Mouse (Mus musculus): ENCODE measurements around the gene Map4k1. TPM values are rescaled to one million over a fixed set of nuclear protein-coding genes. Genes with fewer than 3 reads are reported as not detected.

Map4k1 gene
- total and polyA plus RNA-seq, 3 experiments: 0.91 to 3.4 (median 1.1) TPM

- intact Hi-C loops (cut with DNase I): no loop called here
- WGBS: 60% methylated on average over 14 of the region's 14 CpGs
Observed at GRCm38 (mm10) chr7:28990766-28991273, 9.0 kb downstream of the Map4k1 start.

GRCm38 (mm10) chr7:28991616-28992015, 9.8 kb downstream of the Map4k1 start:
- Histone ChIP-seq H3K27ac (no peak overlapping the region), H3K9ac (ENCODE audit: low read depth, low read length) (no peak overlapping the region), H3K79me2 (replicated peaks; ENCODE audit: control insufficient read depth, insufficient read depth, low read length) (no peaks in the 10 kb centered on the region), H3K27me3 (ENCODE audit: control insufficient read depth, insufficient read depth, low read length) (no peaks in the 10 kb centered on the region), H3K36me3 (ENCODE audit: control insufficient read depth, insufficient read depth, low read length) (no peaks in the 10 kb centered on the region), H3K4me3 (no peak overlapping the region), H3K4me1 (ENCODE audit: control insufficient read depth, insufficient read depth, low read length) (no peaks in the 10 kb centered on the region)
- DNase-seq: no peak
- WGBS: 73% methylated on average over 5 of the region's 5 CpGs
- TF ChIP-seq EP300 (IDR thresholded peaks at IDR 0.05; ENCODE audit: insufficient read depth, low read depth, low read length) (no peak), CTCF (IDR thresholded peaks at IDR 0.05) (peak; percentile 51), POLR2A (IDR thresholded peaks at IDR 0.05; ENCODE audit: insufficient read depth, low read depth, low read length) (no peak)
- intact Hi-C loops (cut with DNase I): no loop called here

More at GRCm38 (mm10) chr7:28990766-28991273, 9.0 kb downstream of the Map4k1 start:
- DNase-seq: no peak
- H3K27me3 ChIP-seq (ENCODE audit: control insufficient read depth, insufficient read depth, low read length): no peaks in the 10 kb centered on the region
- H3K9ac ChIP-seq (ENCODE audit: low read depth, low read length): no peak overlapping the region
- H3K27ac ChIP-seq: no peak overlapping the region
- no peaks in the 10 kb centered on the region for H3K4me1 ChIP-seq (ENCODE audit: control insufficient read depth, insufficient read depth, low read length)
- no peaks in the 10 kb centered on the region for H3K36me3 ChIP-seq (ENCODE audit: control insufficient read depth, insufficient read depth, low read length)
- TF ChIP-seq EP300 (IDR thresholded peaks at IDR 0.05; ENCODE audit: insufficient read depth, low read depth, low read length) (no peak), CTCF (IDR thresholded peaks at IDR 0.05) (no peak), POLR2A (IDR thresholded peaks at IDR 0.05; ENCODE audit: insufficient read depth, low read depth, low read length) (no peak)
- no peak overlapping the region for H3K4me3 ChIP-seq
- no peaks in the 10 kb centered on the region for H3K79me2 ChIP-seq (replicated peaks; ENCODE audit: control insufficient read depth, insufficient read depth, low read length)

GRCm38 (mm10) chr7:28992997-28993396, 11.1 kb downstream of the Map4k1 start:
- Histone ChIP-seq H3K27me3 (ENCODE audit: control insufficient read depth, insufficient read depth, low read length) (no peaks in the 10 kb centered on the region), H3K79me2 (replicated peaks; ENCODE audit: control insufficient read depth, insufficient read depth, low read length) (no peaks in the 10 kb centered on the region), H3K4me1 (ENCODE audit: control insufficient read depth, insufficient read depth, low read length) (no peaks in the 10 kb centered on the region), H3K36me3 (ENCODE audit: control insufficient read depth, insufficient read depth, low read length) (no peaks in the 10 kb centered on the region), H3K9ac (ENCODE audit: low read depth, low read length) (no peak overlapping the region), H3K4me3 (no peak overlapping the region), H3K27ac (no peak overlapping the region)
- no peak for TF ChIP-seq POLR2A (IDR thresholded peaks at IDR 0.05; ENCODE audit: insufficient read depth, low read depth, low read length)
- TF ChIP-seq CTCF (IDR thresholded peaks at IDR 0.05): no peak
- no peak for TF ChIP-seq EP300 (IDR thresholded peaks at IDR 0.05; ENCODE audit: insufficient read depth, low read depth, low read length)
- 76% methylated on average over 3 of the region's 3 CpGs for WGBS
- intact Hi-C loops (cut with DNase I): no loop called here
- DNase-seq: no peak

- no peak overlapping the region for H3K4me3 ChIP-seq
- no peak overlapping the region for H3K9ac ChIP-seq (ENCODE audit: low read depth, low read length)
- H3K27ac ChIP-seq: no peak overlapping the region
- WGBS: 79% methylated on average over 3 of the region's 3 CpGs
- no peaks in the 10 kb centered on the region for H3K4me1 ChIP-seq (ENCODE audit: control insufficient read depth, insufficient read depth, low read length)
- H3K27me3 ChIP-seq (ENCODE audit: control insufficient read depth, insufficient read depth, low read length): no peaks in the 10 kb centered on the region
- DNase-seq: no peak
- intact Hi-C loops (cut with DNase I): no loop called here
- H3K36me3 ChIP-seq (ENCODE audit: control insufficient read depth, insufficient read depth, low read length): no peaks in the 10 kb centered on the region
- TF ChIP-seq CTCF (IDR thresholded peaks at IDR 0.05) (no peak), POLR2A (IDR thresholded peaks at IDR 0.05; ENCODE audit: insufficient read depth, low read depth, low read length) (no peak), EP300 (IDR thresholded peaks at IDR 0.05; ENCODE audit: insufficient read depth, low read depth, low read length) (no peak)
- no peaks in the 10 kb centered on the region for H3K79me2 ChIP-seq (replicated peaks; ENCODE audit: control insufficient read depth, insufficient read depth, low read length)
Observed at GRCm38 (mm10) chr7:28993402-28993801, 11.6 kb downstream of the Map4k1 start.

- Histone ChIP-seq H3K4me1 (ENCODE audit: control insufficient read depth, insufficient read depth, low read length) (no peaks in the 10 kb centered on the region), H3K79me2 (replicated peaks; ENCODE audit: control insufficient read depth, insufficient read depth, low read length) (no peaks in the 10 kb centered on the region), H3K9ac (ENCODE audit: low read depth, low read length) (peak overlapping the region; percentile 21), H3K36me3 (ENCODE audit: control insufficient read depth, insufficient read depth, low read length) (no peaks in the 10 kb centered on the region), H3K27me3 (ENCODE audit: control insufficient read depth, insufficient read depth, low read length) (peaks cover 2% of the 10 kb centered on the region; the same call in 1 of the 2 replicates), H3K4me3 (peak overlapping the region; percentile 35; the same call in 1 of the 2 replicates), H3K27ac (no peak overlapping the region)
- intact Hi-C loops (cut with DNase I): no loop called here
- TF ChIP-seq EP300 (IDR thresholded peaks at IDR 0.05; ENCODE audit: insufficient read depth, low read depth, low read length) (no peak), CTCF (IDR thresholded peaks at IDR 0.05) (no peak), POLR2A (IDR thresholded peaks at IDR 0.05; ENCODE audit: insufficient read depth, low read depth, low read length) (no peak)
- 9% methylated on average over 43 of the region's 43 CpGs for WGBS
- peak; percentile 64 to 65 for DNase-seq
Observed at GRCm38 (mm10) chr7:29000651-29001605, 19.1 kb downstream of the Map4k1 start.

All from heart, adult 2 months (tissue).